Mouse (Mus musculus) retina, embryonic 14.5 days (tissue): Measurements from ENCODE around the gene Fbxo9.
"Not testable (repeated sequence)": the region's sequence is repeated elsewhere in the genome, so short reads cannot be mapped to it uniquely, and the experiment has no call there.

Experiments
- DNase-seq: peaks from one replicate; pipeline ENCODE4 v3.0.0-alpha.2; 2015; ENCODE audit warnings: low spot score

Fbxo9 gene

DNA sequence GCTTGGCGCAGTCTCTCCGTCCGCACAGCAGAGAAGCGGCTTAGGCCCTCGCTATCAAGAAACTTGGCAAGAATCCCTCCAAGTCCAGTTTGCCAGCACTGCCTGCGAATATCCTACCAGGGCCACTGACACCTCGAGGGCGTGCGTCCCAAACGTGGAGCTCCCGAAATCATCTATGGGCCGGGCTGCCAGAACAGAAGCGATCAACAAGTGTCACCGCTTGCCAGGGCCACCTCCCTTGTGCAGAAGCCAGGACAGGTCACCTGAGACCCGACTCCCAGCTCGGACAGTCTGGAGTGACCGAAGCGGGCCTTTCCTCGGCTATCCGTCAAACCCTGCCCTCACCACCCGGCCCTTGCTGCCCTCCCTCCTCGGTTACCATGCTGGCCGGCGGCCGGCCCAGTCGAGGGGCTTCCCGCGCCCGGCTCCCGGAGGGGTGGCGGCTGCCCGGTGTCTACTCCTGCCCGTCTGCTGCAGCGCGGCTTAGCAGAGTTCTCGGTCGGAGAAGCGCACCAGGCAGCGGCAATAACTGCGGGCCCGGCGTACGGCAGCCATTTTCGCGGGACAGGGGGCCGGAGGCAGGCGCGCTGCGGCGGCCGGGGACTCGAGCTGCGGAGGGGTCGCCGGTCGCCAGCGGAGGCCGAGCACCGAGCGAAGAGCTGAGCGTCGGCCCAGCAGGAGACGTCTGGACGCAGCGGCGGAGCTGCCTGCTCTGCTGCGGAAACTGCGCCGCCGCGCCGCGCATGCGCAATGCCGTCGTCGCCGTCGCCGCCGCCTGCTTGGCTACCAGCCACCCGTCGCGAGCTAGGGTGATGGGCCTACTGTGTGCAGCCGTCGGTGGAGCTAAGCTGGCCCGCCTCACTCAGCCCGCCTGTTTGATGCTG, 711 bp downstream of the Fbxo9 start:
- DNase-seq, result peak; percentile 87

DNA sequence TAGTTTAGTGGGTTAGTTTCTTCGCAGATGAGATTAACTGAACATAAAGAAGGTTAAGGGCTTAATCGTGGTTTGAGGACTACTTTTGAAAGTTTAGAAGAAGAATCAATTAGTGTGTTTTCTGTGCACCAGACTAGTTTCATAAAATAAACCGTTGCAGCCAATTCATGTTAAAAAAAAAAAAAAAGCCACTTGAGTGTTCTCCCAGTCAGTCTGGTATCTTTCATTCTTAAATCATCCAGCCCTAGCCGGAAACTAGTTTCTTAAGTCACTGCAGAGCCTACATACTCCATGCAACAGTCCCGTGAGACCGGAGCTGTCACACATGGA, 1.3 kb downstream of the Fbxo9 start:
- DNase-seq, result no peak

DNA sequence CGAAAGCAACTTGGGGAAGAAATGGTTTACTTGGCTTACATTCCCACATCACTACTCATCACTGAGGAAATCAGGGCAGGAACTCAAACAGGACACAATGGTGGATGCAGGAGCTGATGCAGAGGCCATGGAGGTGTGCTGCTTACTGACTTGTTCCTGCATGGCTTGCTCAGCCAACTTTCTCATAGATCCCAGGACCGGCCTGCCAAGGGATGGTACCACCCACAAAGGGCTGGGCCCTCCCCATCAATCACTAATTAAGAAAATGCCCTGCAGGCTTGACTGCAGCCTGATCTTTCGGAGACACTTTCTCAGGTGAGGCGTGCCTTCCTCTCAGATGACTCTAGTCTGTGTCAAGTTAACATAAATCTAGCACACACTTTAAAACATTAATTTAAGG, 2.0 kb downstream of the Fbxo9 start:
- no peak for DNase-seq

DNA sequence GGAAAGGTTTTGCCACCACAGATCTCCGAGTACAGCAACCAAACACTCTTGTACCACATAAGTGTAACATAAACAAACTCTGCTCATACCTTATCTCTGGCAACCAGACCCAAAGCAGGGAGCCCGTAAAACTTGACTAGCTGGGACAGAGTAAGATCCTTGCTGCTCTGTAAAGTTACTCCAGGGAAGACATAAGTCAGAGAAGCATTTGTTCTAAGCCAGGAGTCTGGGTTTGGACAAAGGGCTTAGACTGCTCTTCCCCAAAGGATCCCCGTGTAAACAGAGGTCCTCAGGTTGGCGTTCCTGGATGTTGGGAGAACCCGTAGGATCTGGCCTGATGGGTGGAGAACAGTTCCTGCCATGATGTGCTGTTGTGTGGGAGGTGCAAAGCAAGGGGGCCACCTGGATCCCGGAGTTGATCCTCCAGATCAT, 3.3 kb downstream of the Fbxo9 start:
- DNase-seq, result no peak

DNA sequence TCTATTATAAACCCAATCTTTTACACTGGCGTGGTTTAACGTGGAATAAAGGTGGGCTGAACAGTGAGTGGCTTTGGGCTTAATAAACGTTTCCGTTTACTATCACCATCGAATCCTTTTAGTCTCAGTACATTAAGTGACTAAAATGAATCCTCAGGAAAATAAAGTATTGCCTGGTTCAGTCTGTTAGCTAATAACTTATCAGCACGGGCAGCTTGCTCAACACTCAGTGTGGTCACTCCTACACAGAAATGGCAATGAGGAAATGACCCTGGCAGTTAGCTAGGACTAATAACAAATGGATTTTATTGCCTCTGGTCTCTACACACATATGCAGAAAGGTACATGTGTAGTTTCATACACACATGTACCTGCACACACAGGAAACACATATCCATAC, 3.9 kb downstream of the Fbxo9 start:
- no peak for DNase-seq

DNA sequence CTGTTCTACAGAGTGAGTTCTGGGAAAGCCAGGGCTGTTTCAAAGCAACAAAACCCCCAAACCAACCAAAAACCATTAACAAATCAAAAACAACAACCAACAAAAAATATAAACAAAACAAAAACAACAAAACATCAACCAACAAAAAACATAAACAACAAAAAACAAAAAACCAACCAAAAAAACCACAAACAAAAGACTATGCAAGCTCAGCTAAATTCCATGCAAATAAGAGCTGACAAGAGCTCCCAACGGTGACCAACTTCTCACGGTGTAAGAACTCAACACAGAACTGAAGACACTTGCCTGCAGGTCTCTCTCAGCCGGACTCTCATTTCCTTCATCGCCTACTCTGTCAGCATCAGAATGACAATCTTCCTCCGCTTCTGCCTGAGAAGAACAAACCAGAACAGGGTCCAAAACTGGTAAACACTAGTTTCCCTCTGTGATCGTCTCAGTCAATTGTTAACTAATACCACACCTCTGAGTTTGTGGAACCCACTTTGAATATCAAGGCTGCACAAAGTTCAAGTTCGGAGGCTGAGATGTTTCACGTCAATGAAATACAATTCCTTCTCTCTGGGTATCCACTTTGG, 4.8 kb downstream of the Fbxo9 start:
- no peak for DNase-seq

DNA sequence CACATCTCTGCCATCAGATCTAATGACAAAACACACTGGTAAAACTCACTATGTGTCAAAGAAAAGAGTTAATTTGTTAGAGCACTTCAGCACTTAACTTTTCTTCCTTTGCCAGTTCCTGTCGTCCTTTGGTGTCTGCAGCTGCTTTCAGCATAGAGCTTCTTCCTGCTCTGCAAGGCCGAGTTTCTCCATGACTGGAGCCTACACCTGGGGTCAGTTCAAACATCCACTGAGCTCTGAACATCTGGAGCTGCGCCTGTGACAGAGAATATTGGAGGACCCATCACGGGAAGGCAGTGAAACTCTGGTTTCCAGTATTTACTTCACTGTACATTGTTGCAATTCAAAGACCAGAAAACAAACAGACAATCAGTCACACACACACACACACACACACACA, 7.4 kb downstream of the Fbxo9 start:
- no peak for DNase-seq

DNA sequence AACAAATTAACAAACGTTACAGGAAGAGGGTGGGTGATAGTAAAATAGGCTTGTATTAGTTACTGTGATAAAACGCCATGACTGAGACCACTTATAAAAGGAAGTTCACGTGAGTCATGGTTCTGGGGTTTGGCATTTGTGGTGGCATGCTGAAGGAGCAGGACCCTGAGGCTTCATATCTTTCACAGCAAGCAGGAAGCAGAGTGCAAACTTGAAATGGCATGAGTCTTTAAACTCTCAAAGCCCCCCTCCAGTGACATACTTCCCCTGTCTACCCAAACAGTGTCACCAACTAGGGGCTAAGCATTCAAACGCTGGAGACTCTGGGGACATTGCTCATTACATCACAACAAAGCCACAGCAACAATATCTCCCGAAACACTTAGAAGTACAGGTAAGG, 7.9 kb downstream of the Fbxo9 start:
- no peak for DNase-seq

DNA sequence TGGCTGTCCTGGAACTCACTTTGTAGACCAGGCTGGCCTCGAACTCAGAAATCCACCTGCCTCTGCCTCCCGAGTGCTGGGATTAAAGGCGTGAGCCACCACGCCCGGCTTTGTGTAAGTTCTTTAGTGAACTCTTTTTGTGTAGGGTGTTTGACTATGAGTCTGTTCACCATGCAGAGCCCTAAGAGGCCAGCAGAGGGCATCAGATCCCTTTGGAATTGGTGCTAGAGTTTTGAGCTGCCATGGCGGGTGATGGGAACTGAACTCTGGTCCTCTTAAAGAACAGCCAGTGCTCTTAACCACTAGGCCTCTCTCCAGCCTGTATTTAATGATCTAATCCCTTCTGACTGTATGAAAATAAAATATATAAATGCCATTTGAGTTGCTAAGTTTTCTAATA, 12.5 kb downstream of the Fbxo9 start:
- DNase-seq, result no peak

DNA sequence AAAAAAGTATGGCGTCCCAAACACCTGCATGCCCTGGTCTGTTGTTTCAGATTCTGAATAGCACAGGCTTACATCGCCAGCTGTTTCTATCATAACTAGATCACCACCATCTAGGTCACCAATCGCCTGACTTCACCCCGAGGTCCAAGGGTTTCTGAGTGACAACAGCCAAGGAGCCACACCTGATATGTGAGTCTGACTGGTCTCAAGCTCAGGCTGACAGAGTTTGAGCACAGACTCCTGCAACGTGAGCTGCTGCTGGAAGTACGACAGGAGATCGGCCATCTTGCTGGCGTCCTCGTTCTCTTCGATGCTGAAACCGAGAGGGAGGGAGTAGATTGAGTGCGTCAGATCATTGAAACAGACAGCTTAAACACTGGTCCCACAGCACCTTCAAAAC, 13.2 kb downstream of the Fbxo9 start:
- no peak for DNase-seq

DNA sequence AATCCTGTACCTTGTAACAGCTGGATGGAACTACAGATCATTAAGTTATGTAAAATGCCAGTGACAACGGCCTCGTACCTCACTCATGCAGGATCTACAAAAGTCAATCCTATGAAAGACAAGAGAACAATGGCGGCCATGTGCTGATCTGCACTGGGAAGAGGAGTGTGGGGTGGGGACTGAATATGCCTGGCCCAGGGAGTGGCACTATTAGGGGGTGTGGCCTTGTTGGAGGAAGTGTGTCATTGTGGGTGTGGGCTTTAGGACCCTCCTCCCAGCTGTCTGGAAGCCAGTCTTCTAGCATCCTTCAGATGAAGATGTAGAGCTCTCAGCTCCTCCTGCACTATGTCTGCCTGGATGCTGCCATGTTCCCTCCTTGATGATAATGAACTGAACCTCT, 18.3 kb downstream of the Fbxo9 start:
- DNase-seq, result no peak

DNA sequence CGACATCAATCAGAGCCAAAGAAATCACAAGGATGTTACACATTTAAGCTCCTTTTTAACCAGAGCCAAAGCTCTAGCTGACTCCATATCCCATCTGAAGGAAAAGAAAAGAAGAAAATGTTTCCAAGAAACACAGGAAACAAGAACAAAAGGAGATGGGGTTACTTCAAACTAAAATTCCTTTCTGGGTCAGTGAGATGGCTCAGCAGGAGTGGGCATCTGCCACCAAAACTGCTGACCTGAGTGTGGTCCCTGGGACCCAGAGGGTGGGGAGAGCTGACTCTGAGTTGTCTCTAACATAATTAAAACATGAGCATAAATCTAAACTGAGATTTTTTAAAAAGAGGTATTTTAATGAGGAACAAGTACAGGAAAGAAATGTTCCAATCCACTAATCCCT, 19.0 kb downstream of the Fbxo9 start:
- DNase-seq, result no peak

DNA sequence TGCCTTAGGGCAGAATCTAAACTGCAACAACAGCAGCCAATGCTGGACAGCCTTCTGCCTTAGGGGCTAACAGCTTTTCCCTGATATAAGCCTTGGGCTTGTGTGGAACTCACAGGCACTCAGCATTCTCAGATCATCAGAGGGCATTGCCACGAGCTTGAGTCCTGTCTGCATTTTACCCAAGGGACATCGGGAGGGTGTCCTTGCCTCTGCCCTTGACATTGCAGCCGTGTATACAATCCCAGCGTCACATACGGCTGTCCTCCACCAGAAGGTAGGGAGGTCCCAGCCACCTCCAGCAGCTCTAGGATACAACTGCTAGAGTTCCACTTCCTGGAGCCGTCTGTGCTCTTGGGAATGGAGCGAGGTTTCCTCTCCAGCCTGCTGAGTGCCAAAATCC, 19.9 kb downstream of the Fbxo9 start:
- DNase-seq, result no peak

DNA sequence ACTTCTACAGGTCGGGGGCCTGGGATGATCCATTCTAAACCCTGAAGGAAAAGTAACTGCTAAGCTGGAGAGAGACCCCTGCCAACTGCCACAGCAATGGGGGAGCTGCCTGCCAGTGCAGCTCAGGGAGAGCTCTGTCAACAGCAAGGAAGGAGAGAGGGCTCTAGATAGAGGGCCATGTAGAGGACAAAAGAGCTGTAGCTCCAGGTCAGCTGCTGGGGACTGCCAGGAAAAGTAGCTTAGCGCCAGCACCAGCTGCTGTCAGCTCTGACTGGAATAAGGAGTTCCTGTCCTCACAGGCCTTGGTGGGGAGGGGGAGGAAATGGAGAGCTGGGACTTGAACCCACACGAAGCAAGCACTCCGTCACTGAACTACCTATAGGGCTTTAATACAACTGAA, 20.3 kb downstream of the Fbxo9 start:
- peak; percentile 25 for DNase-seq

DNA sequence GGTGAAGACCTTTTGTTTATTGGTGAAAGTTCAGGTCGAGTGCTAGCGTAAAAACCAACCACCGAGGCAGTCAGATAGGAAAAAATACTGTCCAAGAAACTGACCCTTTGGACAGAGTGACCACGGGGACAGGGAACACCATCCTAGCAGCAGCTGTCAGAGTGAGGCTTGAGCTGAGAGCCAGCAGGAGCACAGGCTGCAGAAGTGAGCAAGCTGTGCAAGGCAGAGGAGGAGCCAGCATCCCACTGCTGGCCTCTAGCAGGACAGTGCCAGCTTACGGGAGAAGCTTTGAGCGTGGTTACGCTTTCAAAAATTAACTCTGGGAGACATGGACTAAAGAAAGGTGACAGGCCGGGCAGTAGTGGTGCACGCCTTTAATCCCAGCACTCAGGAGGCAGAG, 21.1 kb downstream of the Fbxo9 start:
- DNase-seq, result no peak

DNA sequence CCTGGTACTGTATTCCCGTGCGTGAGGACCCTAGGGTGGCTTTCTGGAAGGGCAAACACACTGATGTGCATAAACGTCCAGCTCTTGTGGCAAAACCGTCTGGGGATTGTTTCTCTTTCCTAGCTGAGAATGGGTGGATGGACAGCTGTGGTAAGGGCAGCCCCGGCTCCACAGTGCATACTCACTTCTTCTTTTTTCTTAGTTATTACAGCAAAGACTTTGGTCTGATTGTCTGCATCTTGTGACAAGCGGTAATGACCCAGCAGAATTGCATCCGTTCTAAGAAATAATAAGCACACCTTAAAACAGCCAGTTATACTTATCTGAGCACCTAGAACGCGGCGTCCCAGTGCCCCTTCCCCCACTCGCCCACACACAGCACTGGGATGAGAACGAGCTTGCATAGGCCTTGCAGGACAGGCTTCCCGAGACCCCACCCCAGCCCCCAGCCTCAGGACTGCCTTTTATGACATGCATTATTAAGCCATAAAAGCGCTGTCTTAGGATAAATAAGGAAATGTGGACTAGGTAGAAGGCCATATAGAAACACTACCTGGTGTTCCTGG, 23.1 kb downstream of the Fbxo9 start:
- no peak for DNase-seq

DNA sequence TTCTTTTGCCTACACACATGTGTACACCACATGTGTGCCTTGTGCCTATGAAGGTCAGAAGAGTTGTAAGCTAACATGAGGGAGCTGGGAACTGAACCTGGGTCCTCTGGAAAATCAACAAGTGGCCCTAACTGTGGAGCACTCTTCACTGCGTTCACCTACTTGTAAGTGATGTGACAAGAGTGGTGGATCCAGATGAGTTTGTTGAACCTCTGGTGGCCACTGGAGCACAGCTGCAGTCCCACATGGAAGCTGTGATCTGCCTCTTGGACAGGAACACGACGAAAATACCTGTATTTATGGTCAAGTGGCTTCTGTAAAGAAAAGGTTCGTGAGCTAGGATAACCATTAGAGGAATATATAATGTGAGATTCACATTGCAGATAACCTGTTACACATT, 24.5 kb downstream of the Fbxo9 start:
- DNase-seq, result no peak

DNA sequence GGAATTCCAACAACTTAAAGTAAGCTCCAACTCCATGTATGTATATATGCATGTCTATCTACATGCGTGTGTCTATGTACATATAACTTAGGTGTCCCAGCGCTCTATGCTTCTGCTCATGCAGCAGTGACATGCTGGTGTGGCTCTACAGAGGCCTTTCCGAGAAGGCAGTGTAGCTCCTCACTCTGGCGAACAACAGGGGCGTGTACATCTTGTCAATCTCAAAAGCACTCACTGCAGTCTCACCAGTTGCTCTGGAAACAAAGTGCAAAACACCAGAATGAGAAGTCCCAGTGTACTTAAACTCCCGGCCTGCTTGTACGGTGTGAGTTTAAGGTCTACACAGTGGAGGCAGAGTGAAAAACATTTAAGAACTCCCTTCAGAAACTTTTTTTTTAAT, 27.0 kb downstream of the Fbxo9 start:
- no peak for DNase-seq

DNA sequence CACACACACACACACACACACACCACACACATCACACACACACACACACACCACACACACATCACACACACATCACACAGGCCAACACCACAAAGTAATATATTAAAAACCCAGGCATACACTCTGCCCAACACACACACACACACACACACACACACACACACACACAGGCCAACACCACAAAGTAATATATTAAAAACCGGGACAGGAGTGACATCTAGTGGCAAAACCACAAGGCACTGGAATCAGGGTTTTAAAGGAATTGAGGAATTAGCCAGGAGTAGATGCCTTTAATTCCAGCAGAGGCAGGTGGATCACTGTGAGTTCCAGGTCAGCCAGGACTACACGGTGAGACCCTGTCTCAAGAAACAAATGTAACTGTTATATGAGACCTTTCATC, 30.6 kb downstream of the Fbxo9 start:
- DNase-seq, result peak; percentile 45

DNA sequence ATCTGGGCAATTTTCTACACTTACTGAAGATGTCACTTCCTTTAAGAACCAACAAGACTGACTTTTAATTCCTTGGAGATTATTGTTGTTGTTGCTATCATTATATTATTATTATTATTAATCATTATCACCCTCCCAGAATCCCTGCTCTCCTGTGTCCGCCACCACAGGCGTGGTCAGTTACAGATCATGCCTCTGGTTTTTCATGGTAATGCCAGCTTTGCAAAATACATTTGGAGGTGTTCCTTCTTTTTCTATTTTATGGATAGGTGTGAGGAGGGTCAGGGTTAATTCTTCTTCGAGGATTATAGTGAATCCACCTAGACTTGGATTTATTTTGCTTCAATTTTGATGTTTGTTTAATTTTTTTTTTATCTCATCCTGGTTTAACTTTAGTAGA, 33.6 kb downstream of the Fbxo9 start:
- no peak for DNase-seq

DNA sequence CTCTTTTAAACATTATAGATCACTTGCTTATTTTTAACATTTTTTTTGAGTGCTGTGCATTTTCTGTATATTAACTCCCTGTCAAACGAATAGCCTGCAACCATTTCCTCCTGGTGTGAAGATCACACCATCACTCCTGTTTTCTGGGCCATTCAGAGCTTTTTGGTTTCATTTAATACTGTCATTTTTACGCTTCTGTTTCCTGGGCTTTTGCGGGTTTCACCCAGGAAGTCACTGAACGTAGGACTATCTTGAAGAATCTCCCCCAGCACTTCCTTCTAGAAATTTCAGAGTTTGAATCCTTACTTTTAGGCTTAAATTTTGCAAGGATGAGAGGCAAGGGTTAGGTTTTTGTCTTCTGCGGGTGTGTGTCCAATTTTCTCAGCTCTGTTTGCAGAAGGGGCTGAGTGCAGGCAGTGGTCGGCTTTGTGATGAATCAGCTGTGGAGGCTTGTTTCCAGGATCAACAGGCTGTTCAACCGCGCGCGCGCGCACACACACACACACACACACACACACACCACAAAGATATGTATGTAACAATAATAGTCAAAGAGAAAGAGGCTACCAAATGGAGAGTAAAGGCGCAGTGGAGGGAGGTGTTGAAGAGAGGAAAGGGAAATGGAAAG, 35.0 kb downstream of the Fbxo9 start:
- no peak for DNase-seq

DNA sequence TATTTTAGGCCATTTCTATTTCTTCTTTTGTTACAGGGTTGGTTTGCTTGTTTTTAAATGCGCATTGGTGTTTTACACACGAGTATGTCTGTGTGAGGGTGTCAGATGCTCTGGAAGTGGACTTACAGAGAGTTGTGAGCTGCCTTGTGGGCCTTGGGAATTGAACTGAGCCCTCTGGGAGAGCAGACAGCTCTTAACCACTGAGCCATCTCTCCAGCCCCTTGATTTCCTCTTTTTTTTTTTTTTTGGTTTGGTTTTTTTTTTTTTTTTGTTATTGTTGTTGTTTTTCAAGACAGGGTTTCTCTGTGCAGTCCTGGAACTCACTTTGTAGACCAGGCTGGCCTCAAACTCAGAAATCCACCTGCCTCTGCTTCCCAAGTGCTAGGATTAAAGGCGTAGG, 35.6 kb downstream of the Fbxo9 start:
- not testable (repeated sequence) for DNase-seq

DNA sequence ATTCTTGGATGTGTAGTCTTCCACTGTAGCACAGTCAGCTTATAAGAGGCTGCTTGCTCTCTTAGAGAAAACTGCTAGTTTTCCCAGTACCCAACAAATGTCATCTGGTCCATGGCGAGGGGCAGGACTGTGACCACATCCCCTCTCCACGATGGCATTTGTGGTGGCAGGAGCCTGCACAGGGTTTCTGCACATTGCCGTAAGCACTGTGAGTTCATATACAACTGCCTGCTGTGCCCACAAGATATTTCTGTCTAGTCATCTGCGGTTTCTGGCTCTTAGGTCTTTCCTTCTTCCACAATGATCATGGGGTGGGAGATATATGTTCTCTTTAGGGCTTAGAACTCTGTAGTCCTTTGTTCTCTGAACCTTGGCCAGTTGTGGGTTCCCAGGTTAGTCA, 37.2 kb downstream of the Fbxo9 start:
- no peak for DNase-seq
